Mouse (Mus musculus) neutrophil, adult 83 days (primary cell): Measurements from ENCODE around the gene Olfr294. TPM values are rescaled to one million over a fixed set of nuclear protein-coding genes. Genes with fewer than 3 reads are reported as not detected.

Experiments used
- total RNA-seq, 2 experiments: library from RNA; stranded (reverse); gene quantifications; one replicate each; pipeline ENCODE4 v1.2.4; 2023

The Olfr294 gene
- total RNA-seq, result not detected

GRCm38 (mm10) chr7:86616543-86616942, at the start of gene Olfr294:
Olfr294 (minus strand) TSS chr7:86616643.

GRCm38 (mm10) chr7:86648761-86649160, 32.3 kb upstream of the Olfr294 start, which contains the start of gene Olfr293:
Olfr293 (plus strand) TSS chr7:86649061.

GRCm38 (mm10) chr7:86583562-86583961, 32.9 kb downstream of the Olfr294 start, which contains the start of gene Olfr295:
Olfr295 (plus strand) TSS chr7:86583862.

Other genes with a start within 250 kb of the Olfr294 start
- not detected for gene Olfr305, start 249.7 kb downstream of the Olfr294 start, total RNA-seq
- not detected for gene Olfr304, start 230.0 kb downstream of the Olfr294 start, total RNA-seq
- not detected for gene Olfr303, start 218.9 kb downstream of the Olfr294 start, total RNA-seq
- not detected for gene Olfr301, start 212.8 kb downstream of the Olfr294 start, total RNA-seq
- gene Olfr299, start 156.7 kb downstream of the Olfr294 start, total RNA-seq, result not detected
- not detected for gene Olfr298, start 124.2 kb downstream of the Olfr294 start, total RNA-seq
- not detected for gene Olfr297, start 96.7 kb downstream of the Olfr294 start, total RNA-seq
- gene Olfr295, start 32.8 kb downstream of the Olfr294 start, total RNA-seq, result not detected
- not detected for gene Olfr293, start 32.4 kb upstream of the Olfr294 start, total RNA-seq
- not detected for gene Olfr292, start 71.7 kb upstream of the Olfr294 start, total RNA-seq
- not detected for gene Folh1, start 159.3 kb upstream of the Olfr294 start, total RNA-seq
- not detected for gene Vmn2r77, start 178.4 kb upstream of the Olfr294 start, total RNA-seq